Mouse (Mus musculus) liver, postnatal 0 days (tissue): ENCODE data around the gene Cyb5r2.

ENCODE experiments used
- CTCF ChIP-seq: sonication (generic); IDR thresholded peaks from 2 replicates; pipeline ENCODE4 v1.5.1; 2016; ENCODE audit warnings: antibody characterized with exemption, low read depth
- EP300 ChIP-seq: IDR thresholded peaks from 2 replicates; pipeline ENCODE4 v1.6.1; 2016; ENCODE audit warnings: antibody characterized with exemption, low read depth, mild to moderate bottlenecking

DNA sequence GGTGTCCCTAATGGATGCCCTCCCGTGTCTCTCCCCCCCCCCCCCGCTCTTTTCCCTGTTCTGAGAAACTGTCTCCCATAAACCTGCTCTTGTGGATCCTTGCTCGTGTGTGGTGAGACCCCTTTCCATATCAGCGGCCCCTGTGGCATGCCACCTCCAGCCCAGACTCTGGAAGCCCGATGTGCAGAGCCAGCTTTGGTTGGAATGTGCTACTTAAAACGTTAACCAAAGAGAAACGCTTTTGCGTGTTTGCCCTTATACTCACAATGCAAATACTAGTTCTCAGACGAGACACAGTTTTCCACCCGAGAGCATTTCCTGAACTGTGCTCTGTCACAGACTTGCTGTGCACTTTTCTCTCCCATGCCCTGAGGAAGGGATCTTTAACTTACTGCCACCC is 27.2 kb downstream of the Cyb5r2 start:
- TF ChIP-seq CTCF = no peak
- TF ChIP-seq EP300 = no peak
